Mouse (Mus musculus) adrenal gland, adult 2 months (tissue): ENCODE measurements around the gene Gm17387. TPM values are rescaled to one million over a fixed set of nuclear protein-coding genes. Genes with fewer than 3 reads are reported as not detected.

Experiments
- DNase-seq: peaks from one replicate; pipeline ENCODE4 v3.0.0; 2021
- polyA plus RNA-seq: library from polyadenylated mRNA; depleted of rRNA; stranded (reverse); fragments of >200 nt; gene quantifications from 2 replicates; pipeline ENCODE4 v1.2.3, GENCODE M21; 2012; rRNA removed
- total RNA-seq, 2 experiments: library from RNA; stranded (reverse); gene quantifications; 2 replicates each; pipeline ENCODE4 v1.2.3; 2021

Gm17387 gene
- total and polyA plus RNA-seq, 3 experiments, result not detected

DNA sequence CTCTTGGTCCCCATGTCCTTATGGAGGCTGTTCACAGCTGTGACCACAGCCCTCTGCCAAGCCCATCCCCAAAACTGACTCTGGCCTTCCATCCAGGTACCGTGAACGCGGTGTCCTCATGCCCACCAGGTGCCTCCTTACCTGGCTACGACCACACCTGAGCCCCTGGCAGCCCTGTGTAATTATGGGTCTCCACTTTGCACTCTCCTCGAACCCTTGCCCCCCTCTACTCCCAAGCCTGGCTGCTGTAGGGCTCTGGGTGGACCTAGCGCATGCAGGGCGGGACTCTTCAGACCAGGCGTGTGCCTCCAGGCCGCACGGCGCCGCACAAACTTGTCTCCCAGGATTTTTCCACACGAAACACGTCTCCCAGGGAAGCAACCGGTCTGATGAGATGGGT is 48.9 kb downstream of the Gm17387 start, which contains the start of gene Pkp3:
TSS of gene Pkp3 (plus strand) at position 378 of the 400 bp plus-strand sequence.
- DNase-seq, result no peak

- no peak for DNase-seq
Measured at GRCm38 (mm10) chr7:141078876-141079275, 49.9 kb downstream of the Gm17387 start.

Other genes starting within 250 kb of the Gm17387 start
Only the 30 nearest of the 32 such genes appear.
- 1 to 10 TPM; 2.2 to 5.3 TPM for gene Zfp941, start 207.0 kb upstream of the Gm17387 start, total RNA-seq
- 0.08 and 0.29 TPM in 2 replicates for gene Zfp941, start 207.0 kb upstream of the Gm17387 start, polyA plus RNA-seq
- 1 to 10 TPM in 1 of 2 experiments, not detected in 1; 1.7 TPM for gene Urah, start 194.1 kb upstream of the Gm17387 start, total RNA-seq
- 0.98 and 3.1 TPM in 2 replicates for gene Urah, start 194.1 kb upstream of the Gm17387 start, polyA plus RNA-seq
- gene Scgb1c1, start 183.6 kb upstream of the Gm17387 start, total RNA-seq, result not detected
- gene Scgb1c1, start 183.6 kb upstream of the Gm17387 start, polyA plus RNA-seq, result not detected in 2 replicates
- gene Odf3, start 181.3 kb upstream of the Gm17387 start, total RNA-seq, result under 1 TPM in 1 of 2 experiments, not detected in 1; 0.26 TPM
- gene Odf3, start 181.3 kb upstream of the Gm17387 start, polyA plus RNA-seq, result 3.0 and 4.4 TPM in 2 replicates
- gene Gm45785, start 172.8 kb upstream of the Gm17387 start, total RNA-seq, result not detected
- 0.44 and 0.46 TPM in 2 replicates for gene Gm45785, start 172.8 kb upstream of the Gm17387 start, polyA plus RNA-seq
- gene Ric8a, start 172.2 kb upstream of the Gm17387 start, total RNA-seq, result 10 to 100 TPM; 60.4 to 66.4 TPM
- 93.7 and 102 TPM in 2 replicates for gene Ric8a, start 172.2 kb upstream of the Gm17387 start, polyA plus RNA-seq
- gene Bet1l, start 171.6 kb upstream of the Gm17387 start, total RNA-seq, result 10 to 100 TPM; 32.0 to 34.7 TPM
- gene Bet1l, start 171.6 kb upstream of the Gm17387 start, polyA plus RNA-seq, result 18.0 and 20.2 TPM in 2 replicates
- 100 to 1,000 TPM; 104 to 122 TPM for gene Psmd13, start 147.2 kb upstream of the Gm17387 start, total RNA-seq
- 37.4 and 46.4 TPM in 2 replicates for gene Psmd13, start 147.2 kb upstream of the Gm17387 start, polyA plus RNA-seq
- gene Sirt3, start 146.8 kb upstream of the Gm17387 start, total RNA-seq, result 10 to 100 TPM; 28.3 to 35.6 TPM
- gene Sirt3, start 146.8 kb upstream of the Gm17387 start, polyA plus RNA-seq, result 41.2 and 47.4 TPM in 2 replicates
- 1,000 to 10,000 TPM; 1,499 to 1,761 TPM for gene Cox8b, start 128.7 kb upstream of the Gm17387 start, total RNA-seq
- gene Cox8b, start 128.7 kb upstream of the Gm17387 start, polyA plus RNA-seq, result 454 and 875 TPM in 2 replicates
- gene Nlrp6, start 108.2 kb upstream of the Gm17387 start, total RNA-seq, result 1 to 10 TPM; 1.0 to 2.0 TPM
- gene Nlrp6, start 108.2 kb upstream of the Gm17387 start, polyA plus RNA-seq, result 0.62 and 1.2 TPM in 2 replicates
- 10 to 100 TPM; 26.5 to 48.7 TPM for gene Pgghg, start 87.7 kb upstream of the Gm17387 start, total RNA-seq
- 56.0 and 59.0 TPM in 2 replicates for gene Pgghg, start 87.7 kb upstream of the Gm17387 start, polyA plus RNA-seq
- gene Ifitm5, start 78.8 kb upstream of the Gm17387 start, total RNA-seq, result 1 to 10 TPM in 1 of 2 experiments, under 1 TPM in 1; 0.78 to 1.3 TPM
- 1.2 and 2.7 TPM in 2 replicates for gene Ifitm5, start 78.8 kb upstream of the Gm17387 start, polyA plus RNA-seq
- not detected for gene Gm45717, start 73.2 kb upstream of the Gm17387 start, total RNA-seq
- not detected in 2 replicates for gene Gm45717, start 73.2 kb upstream of the Gm17387 start, polyA plus RNA-seq
- gene Ifitm2, start 73.1 kb upstream of the Gm17387 start, total RNA-seq, result 100 to 1,000 TPM; 504 to 654 TPM
- 947 and 952 TPM in 2 replicates for gene Ifitm2, start 73.1 kb upstream of the Gm17387 start, polyA plus RNA-seq
- 10 to 100 TPM in 1 of 2 experiments, 1 to 10 TPM in 1; 7.6 to 14.6 TPM for gene Ifitm1, start 61.9 kb upstream of the Gm17387 start, total RNA-seq
- 23.9 and 29.4 TPM in 2 replicates for gene Ifitm1, start 61.9 kb upstream of the Gm17387 start, polyA plus RNA-seq
- gene Ifitm3, start 18.4 kb upstream of the Gm17387 start, total RNA-seq, result 100 to 1,000 TPM; 102 to 148 TPM
- gene Ifitm3, start 18.4 kb upstream of the Gm17387 start, polyA plus RNA-seq, result 140 and 146 TPM in 2 replicates
- gene Ifitm6, start 11.2 kb upstream of the Gm17387 start, total RNA-seq, result under 1 TPM in 1 of 2 experiments, not detected in 1; 0.93 TPM
- gene Ifitm6, start 11.2 kb upstream of the Gm17387 start, polyA plus RNA-seq, result 0.39 and 1.2 TPM in 2 replicates
- gene B4galnt4, start 32.0 kb downstream of the Gm17387 start, total RNA-seq, result 1 to 10 TPM; 1.4 to 3.0 TPM
- 1.7 and 5.1 TPM in 2 replicates for gene B4galnt4, start 32.0 kb downstream of the Gm17387 start, polyA plus RNA-seq
- 1 to 10 TPM in 1 of 2 experiments, under 1 TPM in 1; 0.89 to 1.5 TPM for gene Pkp3, start 49.1 kb downstream of the Gm17387 start, total RNA-seq
- gene Pkp3, start 49.1 kb downstream of the Gm17387 start, polyA plus RNA-seq, result 0.68 and 1.4 TPM in 2 replicates
- 1 to 10 TPM; 2.8 to 5.3 TPM for gene Sigirr, start 71.4 kb downstream of the Gm17387 start, total RNA-seq
- gene Sigirr, start 71.4 kb downstream of the Gm17387 start, polyA plus RNA-seq, result 6.7 and 8.7 TPM in 2 replicates
- gene Ano9, start 88.7 kb downstream of the Gm17387 start, total RNA-seq, result under 1 TPM in 1 of 2 experiments, not detected in 1; 0.17 TPM
- gene Ano9, start 88.7 kb downstream of the Gm17387 start, polyA plus RNA-seq, result 0.17 and 0.25 TPM in 2 replicates
- gene Ptdss2, start 93.3 kb downstream of the Gm17387 start, total RNA-seq, result 10 to 100 TPM; 27.7 to 37.9 TPM
- gene Ptdss2, start 93.3 kb downstream of the Gm17387 start, polyA plus RNA-seq, result 38.2 and 41.7 TPM in 2 replicates
- gene Rnh1, start 143.7 kb downstream of the Gm17387 start, total RNA-seq, result 100 to 1,000 TPM; 301 to 302 TPM
- 214 and 394 TPM in 2 replicates for gene Rnh1, start 143.7 kb downstream of the Gm17387 start, polyA plus RNA-seq
- gene Hras, start 164.9 kb downstream of the Gm17387 start, total RNA-seq, result 10 to 100 TPM; 65.5 to 99.1 TPM
- 41.8 and 47.1 TPM in 2 replicates for gene Hras, start 164.9 kb downstream of the Gm17387 start, polyA plus RNA-seq
- gene Lrrc56, start 165.0 kb downstream of the Gm17387 start, total RNA-seq, result 1 to 10 TPM; 6.3 to 8.0 TPM
- 8.0 and 8.7 TPM in 2 replicates for gene Lrrc56, start 165.0 kb downstream of the Gm17387 start, polyA plus RNA-seq
- gene Lmntd2, start 184.9 kb downstream of the Gm17387 start, total RNA-seq, result under 1 TPM; 0.17 TPM
- gene Lmntd2, start 184.9 kb downstream of the Gm17387 start, polyA plus RNA-seq, result 0.81 and 1.2 TPM in 2 replicates
- 1 to 10 TPM; 2.0 to 6.0 TPM for gene Rassf7, start 186.7 kb downstream of the Gm17387 start, total RNA-seq
- 14.1 and 18.1 TPM in 2 replicates for gene Rassf7, start 186.7 kb downstream of the Gm17387 start, polyA plus RNA-seq
- 10 to 100 TPM; 61.0 to 64.5 TPM for gene Phrf1, start 199.7 kb downstream of the Gm17387 start, total RNA-seq
- 23.5 and 33.7 TPM in 2 replicates for gene Phrf1, start 199.7 kb downstream of the Gm17387 start, polyA plus RNA-seq
- gene Irf7, start 237.3 kb downstream of the Gm17387 start, total RNA-seq, result 10 to 100 TPM in 1 of 2 experiments, 1 to 10 TPM in 1; 7.4 to 12.2 TPM
- 155 and 171 TPM in 2 replicates for gene Irf7, start 237.3 kb downstream of the Gm17387 start, polyA plus RNA-seq